Mouse (Mus musculus): ENCODE results near the gene Tpcn2.

DNA sequence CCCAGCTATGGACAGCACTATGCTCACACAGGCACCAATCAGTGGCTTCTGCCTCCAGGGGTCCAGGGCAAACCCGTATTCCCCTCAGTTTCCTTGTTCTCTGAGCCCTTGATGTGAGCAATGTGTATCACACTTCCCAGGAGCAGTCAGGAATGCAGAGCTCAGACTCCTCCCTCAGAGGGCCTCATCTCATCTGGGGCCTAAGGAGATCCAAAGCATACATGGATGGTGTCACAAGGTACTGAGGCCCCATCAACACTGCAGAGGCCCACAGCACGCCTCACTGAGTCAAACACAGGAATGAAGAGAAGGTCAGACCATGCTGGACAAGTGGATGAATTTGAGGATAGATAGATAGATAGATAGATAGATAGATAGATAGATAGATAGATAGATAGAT, 8.9 kb upstream of the Tpcn2 start:
- TF ChIP-seq CTCF (IDR thresholded peaks at IDR 0.05; ENCODE audit: low read depth): no peak
- no peak for TF ChIP-seq EP300 (IDR thresholded peaks at IDR 0.05; ENCODE audit: low read depth)

Measured in liver, postnatal 0 days (tissue).